Mouse (Mus musculus) megakaryocyte, embryonic 14.5 days (primary cell): ENCODE measurements around the gene Usp49.

Source experiments
- FLI1 ChIP-seq: IDR thresholded peaks from 2 replicates; pipeline ENCODE4 v1.6.1; 2012; ENCODE audit warnings: low read length, inconsistent platforms, mixed read lengths
- GATA1 ChIP-seq: IDR thresholded peaks from 3 replicates; pipeline ENCODE4 v1.6.1; 2012; ENCODE audit warnings: mixed read lengths, low read length, inconsistent platforms, borderline replicate concordance

DNA sequence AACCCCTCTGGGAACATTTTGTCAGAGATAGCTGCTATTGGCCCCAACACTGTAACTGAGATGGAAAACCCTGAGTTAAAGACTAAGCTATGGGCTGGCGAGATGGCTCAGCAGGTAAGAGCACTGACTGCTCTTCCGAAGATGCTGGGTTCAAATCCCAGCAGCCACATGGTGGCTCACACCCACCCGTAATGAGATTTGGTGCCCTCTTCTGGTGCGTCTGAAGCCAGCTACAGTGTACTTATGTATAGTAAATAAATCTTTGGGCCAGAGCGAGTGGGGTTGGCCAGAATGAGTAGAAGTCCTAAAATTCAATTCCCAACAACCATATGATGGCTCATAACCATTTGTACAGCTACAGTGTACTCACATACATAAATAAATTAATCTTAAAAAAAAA, 24.3 kb upstream of the Usp49 start:
- TF ChIP-seq GATA1, result no peak
- TF ChIP-seq FLI1, result no peak
